Mouse (Mus musculus) ovary, adult 10 weeks (tissue): ENCODE measurements around the gene Olfr125. TPM values are rescaled to one million over a fixed set of nuclear protein-coding genes. Genes with fewer than 3 reads are reported as not detected.

ENCODE experiments used
- polyA plus RNA-seq: library from polyadenylated mRNA; stranded (reverse); fragments of 350-450 nt; fragmentation: Illumina TruSeq; extraction: RNeasy Lipid Tissue Mini Kit (QIAGEN cat#74804); gene quantifications from one replicate; pipeline ENCODE4 v1.2.3, GENCODE M21; 2014

The Olfr125 gene
- not detected for polyA plus RNA-seq

DNA sequence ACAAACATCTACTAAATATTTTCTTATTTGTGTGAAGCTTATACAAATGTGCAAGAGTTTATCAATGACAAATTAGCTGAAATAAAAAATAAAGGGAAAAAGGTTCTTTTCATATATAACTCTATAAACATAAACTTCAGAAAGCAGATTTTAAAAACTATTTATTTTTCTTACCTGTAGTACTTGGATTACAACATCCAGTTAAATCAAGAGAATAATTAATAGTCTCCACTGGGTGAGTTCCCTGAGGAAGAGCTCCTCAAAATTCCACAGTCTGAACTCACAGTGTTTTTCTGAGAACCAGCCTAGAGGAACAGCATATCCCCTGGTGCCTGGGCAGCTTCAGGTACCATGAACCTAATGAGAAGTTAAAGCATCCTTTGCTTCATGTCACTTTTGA is at the start of gene Olfr125:
TSS of gene Olfr125 (plus strand) at position 301 of the 400 bp plus-strand sequence.

DNA sequence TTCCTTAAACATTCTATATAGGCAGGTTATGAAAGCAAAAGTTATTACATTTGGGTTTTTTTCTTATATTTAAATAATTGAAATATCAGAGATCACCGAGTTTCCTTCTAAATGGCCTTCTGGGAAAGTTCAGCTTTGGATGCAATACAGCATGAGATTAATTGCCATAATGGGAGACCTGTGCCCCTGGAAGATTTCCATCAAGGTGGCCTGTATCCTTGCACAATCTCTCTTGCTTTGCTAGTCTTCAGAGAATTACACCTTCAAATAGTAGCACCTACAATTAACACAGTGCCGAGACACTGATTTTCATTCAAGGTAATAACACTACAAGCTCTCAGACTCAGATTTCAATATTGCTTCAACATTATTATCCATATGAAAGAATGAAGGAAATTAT is 39.5 kb upstream of the Olfr125 start, which contains the start of gene Olfr123:
TSS of gene Olfr123 (plus strand) at position 301 of the 400 bp plus-strand sequence.

DNA sequence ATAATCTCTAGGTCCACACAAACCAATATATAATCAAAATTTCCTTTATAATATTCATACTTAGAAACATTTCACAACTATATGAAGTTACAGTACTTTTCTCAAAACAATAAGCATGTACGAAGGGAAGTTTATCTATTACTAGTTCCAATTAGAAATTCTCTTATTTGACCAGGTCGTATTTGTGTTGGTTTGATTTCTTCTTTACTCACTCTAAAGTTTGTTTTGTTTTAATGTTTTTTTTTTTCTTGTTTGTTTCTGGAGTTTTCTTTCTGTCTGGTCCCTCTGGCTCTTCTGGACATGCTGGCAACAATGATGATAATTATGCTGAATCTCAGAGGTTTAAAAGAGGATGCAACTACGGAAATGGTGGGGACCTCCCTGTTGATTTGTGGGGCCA is 33.2 kb upstream of the Olfr125 start, which contains the start of gene Olfr124:
TSS of gene Olfr124 (plus strand) at position 301 of the 400 bp plus-strand sequence.

DNA sequence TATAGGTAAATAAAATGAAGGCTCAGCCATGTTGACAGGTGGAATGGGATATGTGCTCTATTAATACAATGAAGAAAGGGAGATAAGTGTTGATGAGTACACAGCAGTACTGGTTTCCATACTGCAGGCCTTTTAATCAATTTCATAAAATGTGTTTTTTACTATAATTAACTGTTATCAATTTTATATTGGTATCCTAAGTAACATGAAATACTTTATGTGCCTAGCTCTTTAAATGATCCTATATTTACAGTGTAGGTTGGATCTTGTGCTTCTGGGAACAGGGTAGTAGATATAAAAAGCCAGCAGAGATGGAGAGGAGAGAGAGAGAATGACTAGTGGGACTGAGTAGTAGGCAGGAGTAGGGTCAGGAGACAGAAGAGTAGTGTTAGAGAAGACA is 14.4 kb downstream of the Olfr125 start, which contains the start of gene Olfr126:
TSS of gene Olfr126 (plus strand) at position 301 of the 400 bp plus-strand sequence.

Other genes starting within 250 kb of the Olfr125 start
- not detected for gene Olfr114, start 240.2 kb upstream of the Olfr125 start, polyA plus RNA-seq
- gene Olfr115, start 205.8 kb upstream of the Olfr125 start, polyA plus RNA-seq, result not detected
- gene Olfr116, start 205.8 kb upstream of the Olfr125 start, polyA plus RNA-seq, result not detected
- not detected for gene Olfr117, start 169.2 kb upstream of the Olfr125 start, polyA plus RNA-seq
- gene Olfr118, start 166.0 kb upstream of the Olfr125 start, polyA plus RNA-seq, result not detected
- gene Olfr119, start 136.4 kb upstream of the Olfr125 start, polyA plus RNA-seq, result not detected
- not detected for gene Olfr120, start 111.1 kb upstream of the Olfr125 start, polyA plus RNA-seq
- gene Olfr121, start 84.1 kb upstream of the Olfr125 start, polyA plus RNA-seq, result not detected
- gene Olfr122, start 64.3 kb upstream of the Olfr125 start, polyA plus RNA-seq, result not detected
- not detected for gene Olfr123, start 39.4 kb upstream of the Olfr125 start, polyA plus RNA-seq
- gene Olfr124, start 33.1 kb upstream of the Olfr125 start, polyA plus RNA-seq, result not detected
- gene Olfr126, start 14.5 kb downstream of the Olfr125 start, polyA plus RNA-seq, result not detected
- gene Olfr127, start 67.5 kb downstream of the Olfr125 start, polyA plus RNA-seq, result not detected
- gene Olfr128, start 87.6 kb downstream of the Olfr125 start, polyA plus RNA-seq, result not detected
- not detected for gene Olfr761, start 120.1 kb downstream of the Olfr125 start, polyA plus RNA-seq
- gene Olfr129, start 227.1 kb downstream of the Olfr125 start, polyA plus RNA-seq, result not detected
- gene Olfr130, start 231.0 kb downstream of the Olfr125 start, polyA plus RNA-seq, result not detected